Mouse (Mus musculus) testis, adult 2 months (tissue): ENCODE results near the gene Gls2. TPM values are rescaled to one million over a fixed set of nuclear protein-coding genes. Genes with fewer than 3 reads are reported as not detected.
A peak's percentile ranks its signal among the peaks of the same experiment; 100 is the strongest.

Experiments used
- H3K27ac ChIP-seq: fragments of 200-500 bp; 2 replicates; pipeline ENCODE4 v1.5.1; 2012; ENCODE audit warnings: low read depth, low read length; ENCODE audit not compliant: control insufficient read depth, insufficient read depth
- H3K27me3 ChIP-seq: fragments of 200-500 bp; 2 replicates; pipeline ENCODE4 v1.6.1; 2012; ENCODE audit warnings: mild to moderate bottlenecking, low read length, moderate library complexity; ENCODE audit not compliant: control insufficient read depth, insufficient read depth
- H3K36me3 ChIP-seq: fragments of 200-500 bp; 2 replicates; pipeline ENCODE4 v1.6.1; 2012; ENCODE audit warnings: mild to moderate bottlenecking, low read length; ENCODE audit not compliant: control insufficient read depth, insufficient read depth
- H3K4me1 ChIP-seq: fragments of 200-500 bp; 2 replicates; pipeline ENCODE4 v1.6.1; 2012; ENCODE audit warnings: low read length; ENCODE audit not compliant: control insufficient read depth, insufficient read depth
- H3K4me3 ChIP-seq: fragments of 200-500 bp; 2 replicates; pipeline ENCODE4 v1.5.1; 2012; ENCODE audit warnings: low read depth, mild to moderate bottlenecking, low read length, moderate library complexity, mixed read lengths; ENCODE audit not compliant: control insufficient read depth
- CTCF ChIP-seq: fragments of 200-500 bp; IDR thresholded peaks from 2 replicates; pipeline ENCODE4 v1.5.1; 2012; ENCODE audit warnings: low read depth, mild to moderate bottlenecking, inconsistent platforms, low read length, moderate library complexity; ENCODE audit not compliant: control insufficient read depth, insufficient read depth, insufficient replicate concordance
- POLR2A ChIP-seq: fragments of 200-500 bp; IDR thresholded peaks from 2 replicates; pipeline ENCODE4 v1.6.1; 2012; ENCODE audit warnings: low read depth, mild to moderate bottlenecking, inconsistent platforms, low read length, moderate library complexity; ENCODE audit not compliant: control insufficient read depth
- polyA plus RNA-seq: library from polyadenylated mRNA; depleted of rRNA; stranded (reverse); fragments of >200 nt; gene quantifications from 2 replicates; pipeline ENCODE4 v1.2.3, GENCODE M21; 2012

Gls2 gene
- polyA plus RNA-seq, 1 experiment = 3.7 TPM

- Histone ChIP-seq H3K4me1 (peaks cover 6% of the 10 kb centered on the region), H3K4me3 (no peak overlapping the region), H3K27me3 (no peaks in the 10 kb centered on the region), H3K36me3 (no peaks in the 10 kb centered on the region), H3K27ac (no peak overlapping the region)
- TF ChIP-seq POLR2A (no peak), CTCF (no peak)
Measured at GRCm38 (mm10) chr10:128231146-128231545, 36.9 kb downstream of the Gls2 start.

- TF ChIP-seq CTCF (no peak), POLR2A (peak; percentile 57)
- Histone ChIP-seq H3K4me3 (peak within 1 kb of the TSS; percentile 99), H3K4me1 (peaks cover 6% of the 10 kb centered on the region), H3K27ac (peak within 1 kb of the TSS; percentile 96), H3K27me3 (no peaks in the 10 kb centered on the region), H3K36me3 (no peaks in the 10 kb centered on the region)
Measured at GRCm38 (mm10) chr10:128231697-128232419, 37.6 kb downstream of the Gls2 start, which contains the start of gene Timeless. Gene Timeless (plus strand): TSS chr10:128232065.

- H3K27me3 ChIP-seq = no peaks in the 10 kb centered on the region
- peak overlapping the region; percentile 96 for H3K27ac ChIP-seq
- no peaks in the 10 kb centered on the region for H3K36me3 ChIP-seq
- H3K4me3 ChIP-seq = peak overlapping the region; percentile 99
- no peak for TF ChIP-seq POLR2A
- peak; percentile 7; the same call in 1 of the 2 replicates for TF ChIP-seq CTCF
- peaks cover 6% of the 10 kb centered on the region for H3K4me1 ChIP-seq
Measured at GRCm38 (mm10) chr10:128232420-128232985, 38.2 kb downstream of the Gls2 start.

GRCm38 (mm10) chr10:128236321-128236720 is 42.1 kb downstream of the Gls2 start:
- TF ChIP-seq CTCF = no peak
- TF ChIP-seq POLR2A = no peak
- H3K36me3 ChIP-seq = no peaks in the 10 kb centered on the region

GRCm38 (mm10) chr10:128237807-128238480 is 43.7 kb downstream of the Gls2 start:
- H3K27ac ChIP-seq = no peak overlapping the region
- no peaks in the 10 kb centered on the region; the same call in 1 of the 2 replicates for H3K36me3 ChIP-seq
- no peak overlapping the region for H3K4me3 ChIP-seq
- H3K4me1 ChIP-seq = no peaks in the 10 kb centered on the region
- no peaks in the 10 kb centered on the region for H3K27me3 ChIP-seq
- TF ChIP-seq POLR2A (no peak), CTCF (no peak)

More at GRCm38 (mm10) chr10:128236321-128236720, 42.1 kb downstream of the Gls2 start:
- Histone ChIP-seq H3K27me3 (no peaks in the 10 kb centered on the region), H3K4me3 (no peak overlapping the region), H3K4me1 (peaks cover 6% of the 10 kb centered on the region), H3K27ac (no peak overlapping the region)

- H3K4me3 ChIP-seq = no peak overlapping the region
- no peak for TF ChIP-seq CTCF
- no peak for TF ChIP-seq POLR2A
- peaks cover 2% of the 10 kb centered on the region for H3K36me3 ChIP-seq
- H3K27ac ChIP-seq = no peak overlapping the region
- H3K4me1 ChIP-seq = no peaks in the 10 kb centered on the region
- no peaks in the 10 kb centered on the region for H3K27me3 ChIP-seq
Measured at GRCm38 (mm10) chr10:128239140-128239539, 44.9 kb downstream of the Gls2 start.

GRCm38 (mm10) chr10:128240131-128240530 is 45.9 kb downstream of the Gls2 start:
- Histone ChIP-seq H3K36me3 (peaks cover 2% of the 10 kb centered on the region), H3K27me3 (no peaks in the 10 kb centered on the region), H3K4me3 (no peak overlapping the region), H3K27ac (no peak overlapping the region), H3K4me1 (no peaks in the 10 kb centered on the region)
- TF ChIP-seq POLR2A (no peak), CTCF (no peak)
